Mouse (Mus musculus): ENCODE measurements around the gene Pdcd6ip. TPM values are rescaled to one million over a fixed set of nuclear protein-coding genes. Genes with fewer than 3 reads are reported as not detected.

Pdcd6ip gene
- polyA plus RNA-seq, 1 experiment from 2014 or later = 38.6 TPM

DNA sequence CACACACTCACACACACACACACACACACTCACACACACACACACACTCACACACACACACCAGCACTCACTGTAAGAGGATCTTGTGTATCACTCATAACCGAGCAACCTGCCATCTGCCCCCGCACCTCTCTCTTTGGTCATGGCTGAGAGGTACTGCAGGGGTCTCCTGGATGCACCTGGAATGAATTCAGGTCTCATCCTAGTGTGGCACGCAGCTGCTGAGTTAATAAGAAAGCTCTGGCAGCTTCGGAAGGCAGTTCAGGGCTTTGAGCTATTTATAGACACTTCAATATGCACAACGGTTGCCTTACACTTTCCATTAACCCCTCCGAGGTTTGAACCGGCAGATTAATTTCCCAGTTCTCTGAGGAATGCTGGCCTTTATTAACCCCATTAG is 73.1 kb downstream of the Pdcd6ip start:
- Histone ChIP-seq H3K27me3 (0 out of 2 replicates have a peak, but pooled peaks cover 4% of the 10 kb centered on the region), H3K4me3 (no peak overlapping the region), H3K27ac (no peak overlapping the region), H3K4me1 (replicated peaks) (peaks cover under 1% of the 10 kb centered on the region; the same call in 1 of the 2 replicates), H3K9ac (no peak overlapping the region), H3K4me2 (no peak overlapping the region), H3K9me3 (no peaks in the 10 kb centered on the region; the same call in 1 of the 2 replicates), H3K36me3 (no peaks in the 10 kb centered on the region)
- 48% methylated on average over 7 of the region's 7 CpGs for WGBS
- ATAC-seq (ENCODE audit: low FRiP score) = no peak

DNA sequence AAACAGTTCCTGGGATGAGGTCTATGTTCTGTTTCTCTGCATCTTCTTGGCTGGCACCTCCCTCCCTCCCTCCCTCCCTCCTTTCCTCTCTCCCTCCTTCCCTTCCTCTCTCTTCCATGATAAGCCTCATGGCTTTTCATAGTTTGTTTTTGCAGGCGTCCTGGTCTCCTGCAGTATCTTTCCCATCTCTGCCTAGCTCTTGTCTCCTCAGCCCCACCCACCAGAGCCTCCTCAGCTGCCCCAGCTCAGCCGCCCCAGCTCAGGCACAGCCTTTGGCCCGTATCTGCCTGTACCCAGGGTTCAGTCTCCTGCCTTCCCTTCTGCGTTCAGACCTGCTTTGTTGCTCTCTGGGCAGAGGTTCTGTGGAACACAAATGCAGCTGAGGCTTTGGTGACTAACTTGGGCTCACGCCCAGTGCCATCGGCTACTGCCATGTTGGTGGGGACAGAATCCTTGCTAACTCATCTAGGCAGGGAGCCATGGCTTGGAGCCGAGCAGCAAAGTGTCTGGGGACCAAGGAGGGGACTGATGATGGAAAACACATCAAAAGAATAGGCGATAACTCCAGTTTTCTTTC is 74.8 kb downstream of the Pdcd6ip start:
- no peak overlapping the region for H3K4me3 ChIP-seq
- 0 out of 2 replicates have a peak, but pooled peaks cover 4% of the 10 kb centered on the region for H3K27me3 ChIP-seq
- H3K36me3 ChIP-seq = no peaks in the 10 kb centered on the region
- no peak overlapping the region for H3K9ac ChIP-seq
- no peaks in the 10 kb centered on the region; the same call in 1 of the 2 replicates for H3K9me3 ChIP-seq
- WGBS = 80% methylated on average over 8 of the region's 8 CpGs
- H3K4me2 ChIP-seq = no peak overlapping the region
- H3K27ac ChIP-seq = no peak overlapping the region
- no peak for ATAC-seq (ENCODE audit: low FRiP score)
- H3K4me1 ChIP-seq (replicated peaks) = peaks cover 8% of the 10 kb centered on the region

DNA sequence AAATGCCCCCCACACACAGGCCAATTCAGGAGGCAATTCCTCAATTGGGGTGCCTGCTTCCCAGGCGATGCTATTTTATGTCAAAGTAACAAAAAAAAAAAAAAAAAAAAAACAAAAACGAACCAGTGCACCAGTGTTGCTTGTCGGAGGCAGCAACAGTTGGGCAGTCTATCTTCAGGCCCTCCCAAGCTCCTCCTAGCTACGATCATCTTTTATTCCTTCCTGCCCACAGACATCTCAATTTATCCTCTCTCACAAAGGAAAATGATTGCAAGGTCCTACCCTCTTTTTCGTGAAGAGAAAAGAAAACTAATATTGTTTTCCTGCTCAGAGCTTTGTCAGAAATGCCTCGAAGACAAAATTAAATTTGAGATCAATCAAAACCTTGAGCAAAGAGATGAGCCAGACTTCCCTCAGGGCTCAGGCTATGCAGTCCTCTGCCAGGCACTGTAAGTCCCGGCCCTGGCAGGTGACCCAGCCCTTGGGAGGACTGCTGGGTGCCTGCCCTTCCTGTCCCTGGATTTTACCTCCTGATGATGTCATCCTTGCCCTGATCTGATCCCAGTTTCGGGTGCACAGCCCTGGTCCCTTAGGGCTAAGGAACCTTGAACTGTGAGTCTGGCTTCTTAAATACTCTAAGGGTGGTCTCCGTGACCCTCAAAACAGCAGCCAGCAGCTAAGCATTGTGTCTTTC is 75.6 kb downstream of the Pdcd6ip start:
- Histone ChIP-seq H3K27me3 (0 out of 2 replicates have a peak, but pooled peaks cover 4% of the 10 kb centered on the region), H3K4me3 (no peak overlapping the region), H3K4me2 (no peak overlapping the region), H3K9ac (no peak overlapping the region), H3K36me3 (no peaks in the 10 kb centered on the region), H3K4me1 (replicated peaks) (peaks cover 8% of the 10 kb centered on the region), H3K9me3 (no peaks in the 10 kb centered on the region; the same call in 1 of the 2 replicates), H3K27ac (no peak overlapping the region)
- 75% methylated on average over 9 of the region's 9 CpGs for WGBS
- ATAC-seq (ENCODE audit: low FRiP score) = no peak

DNA sequence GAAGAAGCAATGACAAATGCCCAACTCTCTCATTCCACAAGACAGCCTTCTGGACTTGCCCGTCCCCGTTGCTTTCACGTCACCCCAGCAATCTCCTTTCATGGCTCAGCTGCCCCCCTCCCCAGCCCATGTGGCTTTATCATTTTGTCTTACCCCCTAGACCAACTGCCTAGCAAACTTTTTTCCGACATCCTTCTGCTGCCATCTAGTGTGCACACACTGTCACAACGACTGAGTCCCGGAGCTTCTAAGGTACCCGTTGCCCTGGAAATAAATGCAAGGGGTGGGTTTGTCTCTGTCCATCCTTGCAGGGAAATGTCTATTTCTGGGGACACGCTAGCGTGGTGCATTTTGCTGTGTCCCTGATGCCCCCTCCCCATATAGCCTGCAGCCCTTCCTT is 78.4 kb downstream of the Pdcd6ip start:
- WGBS = 7% methylated on average over 9 of the region's 9 CpGs
- ATAC-seq (ENCODE audit: low FRiP score) = peak; percentile 77

DNA sequence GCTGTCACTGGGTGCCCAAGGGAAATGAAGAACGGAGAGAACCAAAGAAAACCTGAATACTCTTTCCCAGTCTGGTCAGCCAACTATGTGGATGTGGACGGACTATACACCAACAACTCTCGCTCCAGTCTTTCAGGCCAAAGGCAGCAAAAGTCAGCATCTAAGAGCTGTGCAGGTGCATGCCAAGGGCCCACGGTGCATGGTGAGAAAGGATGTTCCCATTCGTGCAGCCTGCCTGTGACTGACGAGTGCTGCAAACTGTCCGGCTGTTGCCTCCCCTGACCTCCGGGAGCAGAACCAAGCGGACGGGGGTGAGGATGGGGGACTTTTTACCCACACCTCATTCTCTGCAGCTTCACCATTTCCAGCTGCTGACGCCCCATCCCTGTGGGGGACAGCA is 78.9 kb downstream of the Pdcd6ip start:
- H3K4me2 ChIP-seq = no peak overlapping the region

More for the DNA sequence above, 78.4 kb downstream of the Pdcd6ip start:
- Histone ChIP-seq H3K27ac (no peak overlapping the region), H3K4me1 (replicated peaks) (peaks cover 8% of the 10 kb centered on the region), H3K4me3 (no peak overlapping the region), H3K4me2 (no peak overlapping the region), H3K27me3 (0 out of 2 replicates have a peak, but pooled peaks cover 4% of the 10 kb centered on the region), H3K9me3 (no peaks in the 10 kb centered on the region), H3K9ac (peak overlapping the region; percentile 55; the same call in 1 of the 2 replicates), H3K36me3 (no peaks in the 10 kb centered on the region)

DNA sequence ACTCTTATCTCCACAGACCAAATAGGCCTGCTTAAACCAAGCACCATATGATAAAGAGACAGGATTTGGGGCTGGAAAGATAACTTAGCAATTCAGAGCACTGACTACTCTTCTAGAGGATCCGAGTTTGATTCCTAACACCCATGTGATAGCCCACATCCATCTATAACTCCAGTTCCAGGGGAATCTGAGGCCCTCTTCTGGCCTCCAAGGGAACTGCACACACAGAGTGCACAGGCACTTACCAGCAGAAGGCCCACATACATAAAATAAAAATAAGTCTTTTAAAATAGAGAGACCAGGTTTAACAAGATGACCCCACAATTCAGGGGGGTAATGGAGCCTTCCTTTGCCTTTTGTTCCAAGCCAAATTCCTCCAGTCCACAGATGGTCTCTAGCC is 79.3 kb downstream of the Pdcd6ip start:
- no peak overlapping the region for H3K4me3 ChIP-seq
- 96% methylated on average over 1 of the region's 1 CpGs for WGBS
- no peak overlapping the region for H3K4me2 ChIP-seq
- no peak overlapping the region for H3K27ac ChIP-seq
- H3K9ac ChIP-seq = no peak overlapping the region
- 0 out of 2 replicates have a peak, but pooled peaks cover 4% of the 10 kb centered on the region for H3K27me3 ChIP-seq
- no peaks in the 10 kb centered on the region for H3K36me3 ChIP-seq
- H3K4me1 ChIP-seq (replicated peaks) = peaks cover 8% of the 10 kb centered on the region
- ATAC-seq (ENCODE audit: low FRiP score) = no peak
- H3K9me3 ChIP-seq = no peaks in the 10 kb centered on the region

More for the DNA sequence above, 78.9 kb downstream of the Pdcd6ip start:
- H3K36me3 ChIP-seq = no peaks in the 10 kb centered on the region
- no peak overlapping the region for H3K27ac ChIP-seq
- peaks cover 8% of the 10 kb centered on the region for H3K4me1 ChIP-seq (replicated peaks)
- no peak overlapping the region for H3K4me3 ChIP-seq
- H3K9ac ChIP-seq = no peak overlapping the region
- 89% methylated on average over 11 of the region's 11 CpGs for WGBS
- 0 out of 2 replicates have a peak, but pooled peaks have one; percentile 24 for ATAC-seq (ENCODE audit: low FRiP score)
- no peaks in the 10 kb centered on the region for H3K9me3 ChIP-seq
- 0 out of 2 replicates have a peak, but pooled peaks cover 4% of the 10 kb centered on the region for H3K27me3 ChIP-seq

DNA sequence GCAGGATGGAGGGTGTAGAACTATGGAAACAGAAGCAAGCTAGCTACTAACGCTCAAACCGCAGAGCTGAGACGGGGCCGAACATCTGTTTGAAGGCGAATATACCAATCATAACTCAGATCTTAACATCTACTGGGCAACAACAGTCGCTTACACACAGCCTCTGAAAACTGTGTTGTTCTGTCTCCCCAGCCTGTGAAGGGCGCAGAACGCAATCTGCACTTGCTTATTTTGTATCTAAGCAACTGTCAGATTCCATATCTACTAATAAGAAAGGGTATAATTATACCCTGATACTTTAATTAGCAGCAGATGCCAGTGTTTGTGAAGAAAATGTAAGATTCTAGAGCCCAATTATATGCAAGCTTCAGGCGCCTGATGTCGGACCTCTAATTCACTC is 81.3 kb downstream of the Pdcd6ip start:
- Histone ChIP-seq H3K27me3 (0 out of 2 replicates have a peak, but pooled peaks cover 4% of the 10 kb centered on the region), H3K4me1 (replicated peaks) (peaks cover 8% of the 10 kb centered on the region), H3K4me3 (no peak overlapping the region), H3K27ac (no peak overlapping the region), H3K9ac (no peak overlapping the region), H3K36me3 (no peaks in the 10 kb centered on the region), H3K9me3 (no peaks in the 10 kb centered on the region), H3K4me2 (no peak overlapping the region)
- WGBS = 89% methylated on average over 10 of the region's 10 CpGs
- ATAC-seq (ENCODE audit: low FRiP score) = no peak

DNA sequence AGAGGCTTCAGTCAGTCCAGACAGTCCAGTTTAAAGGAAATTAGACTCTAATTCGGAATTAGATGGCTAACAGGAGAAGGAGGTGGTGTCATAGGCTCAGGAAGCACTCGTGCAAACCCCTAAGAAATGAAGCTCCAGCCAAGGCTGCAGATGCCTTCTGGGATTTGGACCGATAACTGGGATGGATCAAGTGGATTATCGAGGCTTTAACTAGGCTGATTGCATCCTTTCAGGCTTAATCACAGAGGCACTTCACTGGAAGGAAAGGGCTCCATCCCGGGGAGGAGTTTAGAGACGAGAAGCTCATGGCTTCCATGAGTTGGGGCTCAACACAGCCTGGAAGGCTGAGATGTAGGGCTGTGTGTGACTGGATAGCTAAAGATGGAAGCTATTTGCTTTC is 84.0 kb downstream of the Pdcd6ip start:
- no peak overlapping the region for H3K9ac ChIP-seq
- no peaks in the 10 kb centered on the region for H3K27me3 ChIP-seq
- ATAC-seq (ENCODE audit: low FRiP score) = no peak
- no peak overlapping the region for H3K27ac ChIP-seq
- H3K36me3 ChIP-seq = no peaks in the 10 kb centered on the region
- H3K4me1 ChIP-seq (replicated peaks) = no peaks in the 10 kb centered on the region
- H3K4me3 ChIP-seq = no peak overlapping the region
- H3K9me3 ChIP-seq = no peaks in the 10 kb centered on the region
- 88% methylated on average over 6 of the region's 6 CpGs for WGBS
- no peak overlapping the region for H3K4me2 ChIP-seq

DNA sequence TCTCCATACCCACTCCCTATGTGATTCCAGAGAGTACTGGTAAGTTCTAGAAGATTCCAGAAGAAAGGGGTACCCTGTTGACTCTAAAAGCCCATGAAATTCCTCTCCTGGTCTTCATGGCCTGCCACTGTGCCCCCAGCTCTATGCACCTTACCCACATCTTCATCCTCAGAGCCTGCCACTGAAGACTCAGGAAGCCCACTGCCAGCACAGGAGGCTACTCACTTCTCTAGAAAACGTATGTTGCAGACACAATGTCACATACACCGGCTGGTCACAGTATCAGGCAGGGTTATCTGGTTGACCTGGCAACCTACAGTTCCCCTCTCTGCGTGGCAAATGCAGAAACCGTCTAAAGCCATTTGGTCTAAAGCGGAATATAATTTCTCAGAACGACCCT is 91.0 kb downstream of the Pdcd6ip start:
- no peak overlapping the region for H3K4me2 ChIP-seq
- no peaks in the 10 kb centered on the region for H3K4me1 ChIP-seq (replicated peaks)
- no peak for ATAC-seq (ENCODE audit: low FRiP score)
- WGBS = 92% methylated on average over 6 of the region's 6 CpGs
- no peaks in the 10 kb centered on the region for H3K9me3 ChIP-seq
- no peak overlapping the region for H3K4me3 ChIP-seq
- no peak overlapping the region for H3K27ac ChIP-seq
- no peaks in the 10 kb centered on the region for H3K27me3 ChIP-seq
- H3K36me3 ChIP-seq = no peaks in the 10 kb centered on the region
- no peak overlapping the region for H3K9ac ChIP-seq

DNA sequence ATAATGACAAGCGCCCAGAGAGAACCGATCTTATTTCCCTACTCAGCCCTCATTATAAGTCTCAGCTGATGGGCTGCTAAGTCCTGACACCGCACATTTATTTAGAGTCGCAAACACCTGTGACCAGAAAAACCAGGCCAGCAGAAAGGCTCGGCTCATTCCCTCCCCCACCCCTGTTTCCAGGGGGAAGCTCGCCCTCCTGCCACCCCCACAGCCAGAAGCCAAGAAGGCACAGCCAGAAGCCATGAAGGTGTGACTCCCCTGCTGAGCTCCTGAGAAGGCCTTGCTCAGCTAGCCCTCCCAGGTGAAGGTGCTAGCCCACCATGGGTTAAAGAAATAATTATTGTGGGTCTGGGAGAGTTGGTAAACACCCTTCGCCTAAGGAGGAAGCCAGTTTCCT is 97.3 kb downstream of the Pdcd6ip start:
- H3K9ac ChIP-seq = no peak overlapping the region
- no peak overlapping the region for H3K27ac ChIP-seq
- no peak overlapping the region for H3K4me2 ChIP-seq
- WGBS = 57% methylated on average over 7 of the region's 7 CpGs
- no peaks in the 10 kb centered on the region for H3K9me3 ChIP-seq
- H3K4me1 ChIP-seq (replicated peaks) = no peaks in the 10 kb centered on the region
- H3K27me3 ChIP-seq = no peaks in the 10 kb centered on the region
- no peaks in the 10 kb centered on the region for H3K36me3 ChIP-seq
- ATAC-seq (ENCODE audit: low FRiP score) = no peak
- no peak overlapping the region for H3K4me3 ChIP-seq

DNA sequence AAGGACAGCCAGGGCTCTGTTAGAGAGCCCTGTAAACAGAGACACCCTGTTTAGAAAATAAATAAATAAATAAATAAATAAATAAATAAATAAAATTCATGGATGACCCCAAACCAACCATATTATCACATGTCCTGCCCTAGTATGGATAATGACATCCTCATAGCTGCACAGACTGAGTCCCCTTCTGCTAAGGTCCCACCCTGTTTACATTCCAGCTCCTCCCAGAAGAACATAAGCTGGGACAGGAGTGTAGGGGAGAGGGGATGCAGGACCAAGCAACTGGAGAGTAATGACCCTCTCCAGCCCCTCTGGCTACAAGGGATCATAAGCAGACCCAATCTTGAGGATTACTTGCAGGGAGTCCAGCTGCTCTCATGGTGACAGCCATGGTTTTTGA is 105.9 kb downstream of the Pdcd6ip start:
- no peaks in the 10 kb centered on the region for H3K4me1 ChIP-seq (replicated peaks)
- no peak for ATAC-seq (ENCODE audit: low FRiP score)
- no peak overlapping the region for H3K27ac ChIP-seq
- H3K36me3 ChIP-seq = no peaks in the 10 kb centered on the region
- H3K9me3 ChIP-seq = no peaks in the 10 kb centered on the region
- no peak overlapping the region for H3K9ac ChIP-seq
- no peak overlapping the region for H3K4me3 ChIP-seq
- H3K4me2 ChIP-seq = no peak overlapping the region
- H3K27me3 ChIP-seq = no peaks in the 10 kb centered on the region
